Mouse (Mus musculus) heart, postnatal 0 days (tissue): ENCODE data around the gene Trak1.

Source experiments
- CTCF ChIP-seq: IDR thresholded peaks from 2 replicates; pipeline ENCODE4 v1.5.1; 2016; ENCODE audit warnings: antibody characterized with exemption, control low read depth, low read depth
- EP300 ChIP-seq: IDR thresholded peaks from 2 replicates; pipeline ENCODE4 v1.6.1; 2016; ENCODE audit warnings: antibody characterized with exemption, low read depth

- TF ChIP-seq CTCF, result no peak
- no peak for TF ChIP-seq EP300
These were observed 123.5 kb downstream of the Trak1 start for GRCm38 (mm10) chr9:121420817-121421216.
